Mouse (Mus musculus): ENCODE data around the gene Dclk1. TPM values are rescaled to one million over a fixed set of nuclear protein-coding genes. Genes with fewer than 3 reads are reported as not detected.

The Dclk1 gene
- polyA plus RNA-seq, 1 experiment from 2014 or later, result 253 TPM

DNA sequence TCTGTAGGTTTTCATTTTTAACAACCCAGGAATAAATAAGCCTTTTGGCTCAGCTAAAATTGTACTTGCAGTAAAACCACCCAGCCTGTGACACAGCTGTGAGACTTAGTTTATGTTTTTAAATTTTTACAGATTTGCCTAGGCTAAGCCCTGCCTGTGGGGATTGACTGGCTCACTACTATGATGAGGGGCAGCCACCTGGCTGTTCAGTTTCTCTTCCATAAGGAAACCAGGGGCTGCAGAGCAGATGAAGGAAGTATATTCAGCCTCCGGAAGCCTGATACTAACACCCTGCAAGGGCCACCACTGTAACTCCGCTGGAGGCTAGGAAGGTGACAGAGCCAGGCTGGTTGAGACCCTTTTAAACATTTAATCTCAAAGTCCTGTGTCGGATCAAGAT is 284.3 kb downstream of the Dclk1 start:
- Histone ChIP-seq H3K4me1 (peaks cover 42% of the 10 kb centered on the region), H3K9me3 (no peaks in the 10 kb centered on the region), H3K36me3 (no peaks in the 10 kb centered on the region), H3K4me3 (no peak overlapping the region), H3K27ac (replicated peaks) (no peak overlapping the region), H3K4me2 (replicated peaks) (no peak overlapping the region), H3K27me3 (no peaks in the 10 kb centered on the region), H3K9ac (replicated peaks) (no peak overlapping the region)
- ATAC-seq (replicated peaks), result no peak
- WGBS, result 91% methylated on average over 3 of the region's 3 CpGs

GRCm38 (mm10) chr3:55527566-55527965 is 285.4 kb downstream of the Dclk1 start:
- H3K4me2 ChIP-seq (replicated peaks), result no peak overlapping the region
- no peak overlapping the region for H3K4me3 ChIP-seq
- no peak overlapping the region for H3K9ac ChIP-seq (replicated peaks)
- no peaks in the 10 kb centered on the region for H3K36me3 ChIP-seq
- no peak overlapping the region for H3K27ac ChIP-seq (replicated peaks)
- WGBS, result 3% methylated on average over 1 of the region's 1 CpGs
- no peaks in the 10 kb centered on the region for H3K9me3 ChIP-seq
- no peaks in the 10 kb centered on the region for H3K27me3 ChIP-seq
- H3K4me1 ChIP-seq, result peaks cover 38% of the 10 kb centered on the region
- ATAC-seq (replicated peaks), result no peak

DNA sequence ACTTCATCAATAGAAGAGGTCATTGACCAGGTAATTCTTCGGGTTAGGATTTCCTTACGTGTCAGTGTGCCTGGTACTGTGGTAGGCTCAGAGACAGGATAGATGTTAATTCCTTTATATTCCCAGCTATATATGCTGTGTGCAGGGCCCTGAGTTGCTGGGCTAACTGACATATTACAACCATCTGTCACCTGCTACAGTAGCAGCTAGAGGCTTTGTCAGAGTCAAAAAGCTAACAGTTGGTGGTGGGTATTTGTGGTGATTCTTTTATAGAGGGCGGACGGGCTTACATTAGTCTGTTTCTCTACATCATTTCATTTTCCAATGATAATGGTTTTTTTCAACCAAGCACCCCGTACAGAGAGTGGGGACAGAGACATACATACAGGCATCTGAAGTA is 285.8 kb downstream of the Dclk1 start:
- H3K36me3 ChIP-seq, result no peaks in the 10 kb centered on the region
- no peak overlapping the region for H3K4me3 ChIP-seq
- peaks cover 35% of the 10 kb centered on the region for H3K4me1 ChIP-seq
- H3K4me2 ChIP-seq (replicated peaks), result no peak overlapping the region
- no peak overlapping the region for H3K27ac ChIP-seq (replicated peaks)
- no peak overlapping the region for H3K9ac ChIP-seq (replicated peaks)
- no peak for ATAC-seq (replicated peaks)
- no peaks in the 10 kb centered on the region for H3K27me3 ChIP-seq
- 78% methylated on average over 5 of the region's 5 CpGs for WGBS
- no peaks in the 10 kb centered on the region for H3K9me3 ChIP-seq

GRCm38 (mm10) chr3:55529414-55529813 is 287.2 kb downstream of the Dclk1 start:
- ATAC-seq (replicated peaks), result no peak
- Histone ChIP-seq H3K4me1 (peaks cover 21% of the 10 kb centered on the region), H3K4me3 (no peak overlapping the region), H3K36me3 (peaks cover 5% of the 10 kb centered on the region; the same call in 1 of the 2 replicates), H3K9me3 (no peaks in the 10 kb centered on the region), H3K27me3 (no peaks in the 10 kb centered on the region), H3K27ac (replicated peaks) (no peak overlapping the region), H3K4me2 (replicated peaks) (no peak overlapping the region), H3K9ac (replicated peaks) (no peak overlapping the region)
- WGBS, result 86% methylated on average over 2 of the region's 2 CpGs

DNA sequence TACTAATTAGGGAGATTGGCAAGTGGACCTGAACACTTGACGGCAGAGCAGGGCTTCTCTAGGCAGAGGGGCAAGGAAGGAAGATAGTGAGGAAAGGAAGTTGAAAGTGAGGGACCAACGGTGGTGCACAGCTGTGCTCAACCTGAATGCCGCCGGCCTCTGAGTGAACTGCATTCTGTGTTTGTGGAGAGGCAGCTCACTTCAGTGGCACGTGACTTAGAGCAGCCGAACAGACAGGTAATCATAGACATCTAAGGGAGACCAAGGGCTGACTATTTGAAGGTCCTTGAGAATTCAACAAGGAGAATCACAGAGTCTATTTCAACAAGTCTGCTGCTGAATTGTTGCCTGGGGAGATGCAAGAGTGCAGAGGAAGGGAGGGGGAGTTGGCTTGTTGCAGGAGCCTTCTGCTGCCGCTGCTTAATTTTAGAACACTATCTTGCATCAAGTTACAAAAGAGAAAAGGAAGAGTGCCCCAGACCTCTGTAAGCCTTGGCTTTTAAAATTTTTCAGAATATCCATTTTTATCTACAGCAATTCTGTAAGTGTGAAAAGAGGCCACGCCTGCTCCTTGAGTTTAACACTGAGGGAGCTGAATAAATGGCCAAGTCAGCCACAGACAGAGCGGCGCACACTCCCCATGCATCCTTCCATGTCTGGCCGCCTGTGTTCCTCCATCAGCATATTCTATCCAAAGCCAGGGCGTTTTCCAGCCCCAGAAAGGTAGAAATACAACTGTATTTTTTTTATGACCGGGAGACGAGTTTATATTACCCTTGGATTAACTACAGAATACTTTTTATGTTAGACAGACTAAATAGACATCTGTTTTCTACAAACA is 289.3 kb downstream of the Dclk1 start:
- Histone ChIP-seq H3K4me3 (no peak overlapping the region), H3K27ac (replicated peaks) (no peak overlapping the region)

GRCm38 (mm10) chr3:55532175-55532973 is 290.2 kb downstream of the Dclk1 start:
- H3K4me1 ChIP-seq, result peaks cover 13% of the 10 kb centered on the region; the same call in 1 of the 2 replicates
- H3K4me2 ChIP-seq (replicated peaks), result no peak overlapping the region
- H3K27me3 ChIP-seq, result no peaks in the 10 kb centered on the region
- 64% methylated on average over 17 of the region's 17 CpGs for WGBS
- no peaks in the 10 kb centered on the region for H3K9me3 ChIP-seq
- H3K36me3 ChIP-seq, result peaks cover 9% of the 10 kb centered on the region; the same call in 1 of the 2 replicates
- no peak overlapping the region for H3K27ac ChIP-seq (replicated peaks)
- no peak for ATAC-seq (replicated peaks)
- no peak overlapping the region for H3K9ac ChIP-seq (replicated peaks)
- H3K4me3 ChIP-seq, result no peak overlapping the region

More for the DNA sequence above, 289.3 kb downstream of the Dclk1 start:
- Histone ChIP-seq H3K27me3 (no peaks in the 10 kb centered on the region), H3K4me1 (peaks cover 14% of the 10 kb centered on the region; the same call in 1 of the 2 replicates), H3K9ac (replicated peaks) (no peak overlapping the region), H3K9me3 (no peaks in the 10 kb centered on the region), H3K4me2 (replicated peaks) (no peak overlapping the region), H3K36me3 (peaks cover 9% of the 10 kb centered on the region; the same call in 1 of the 2 replicates)
- ATAC-seq (replicated peaks), result 0 out of 2 replicates have a peak, but pooled peaks have one; percentile 46
- WGBS, result 75% methylated on average over 14 of the region's 14 CpGs

- Histone ChIP-seq H3K4me1 (peaks cover 19% of the 10 kb centered on the region), H3K9me3 (no peaks in the 10 kb centered on the region), H3K36me3 (peaks cover 9% of the 10 kb centered on the region; the same call in 1 of the 2 replicates), H3K4me3 (no peak overlapping the region), H3K4me2 (replicated peaks) (no peak overlapping the region), H3K27me3 (no peaks in the 10 kb centered on the region), H3K27ac (replicated peaks) (no peak overlapping the region), H3K9ac (replicated peaks) (no peak overlapping the region)
- 86% methylated on average over 9 of the region's 9 CpGs for WGBS
- no peak for ATAC-seq (replicated peaks)
Observed at GRCm38 (mm10) chr3:55535591-55536200, 293.5 kb downstream of the Dclk1 start.

- H3K27me3 ChIP-seq, result no peaks in the 10 kb centered on the region
- WGBS, result 73% methylated on average over 6 of the region's 6 CpGs
- no peak for ATAC-seq (replicated peaks)
Observed at GRCm38 (mm10) chr3:55536901-55537300, 294.7 kb downstream of the Dclk1 start.

DNA sequence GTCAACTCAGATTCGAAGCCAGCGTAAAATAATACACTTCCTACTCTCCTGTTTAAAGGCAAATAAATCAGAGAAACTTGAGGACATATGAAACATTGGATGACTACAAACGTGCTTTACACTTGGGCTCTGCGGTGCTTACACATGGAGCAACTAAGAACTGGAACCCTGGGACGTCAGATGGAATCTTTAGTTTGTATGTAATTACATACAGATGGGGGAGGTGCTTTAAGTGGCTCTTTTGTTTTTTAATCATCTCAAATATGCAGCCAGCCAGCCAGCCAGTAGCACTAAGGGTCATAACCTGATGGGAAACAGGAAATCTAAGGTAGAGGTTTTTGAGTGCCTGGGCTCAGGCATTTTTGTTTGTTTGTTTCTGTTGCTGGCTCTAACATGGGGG is 295.6 kb downstream of the Dclk1 start:
- no peak overlapping the region for H3K27ac ChIP-seq (replicated peaks)
- H3K4me1 ChIP-seq, result peaks cover 24% of the 10 kb centered on the region
- peaks cover 9% of the 10 kb centered on the region; the same call in 1 of the 2 replicates for H3K36me3 ChIP-seq
- no peak overlapping the region for H3K9ac ChIP-seq (replicated peaks)
- no peak for ATAC-seq (replicated peaks)
- H3K4me3 ChIP-seq, result no peak overlapping the region
- H3K4me2 ChIP-seq (replicated peaks), result no peak overlapping the region
- whole genome bisulfite sequencing, result 59% methylated on average over 5 of the region's 5 CpGs
- H3K27me3 ChIP-seq, result no peaks in the 10 kb centered on the region
- H3K9me3 ChIP-seq, result no peaks in the 10 kb centered on the region

More at GRCm38 (mm10) chr3:55536901-55537300, 294.7 kb downstream of the Dclk1 start:
- Histone ChIP-seq H3K4me1 (peaks cover 20% of the 10 kb centered on the region), H3K9ac (replicated peaks) (no peak overlapping the region), H3K27ac (replicated peaks) (no peak overlapping the region), H3K36me3 (peaks cover 9% of the 10 kb centered on the region; the same call in 1 of the 2 replicates), H3K9me3 (no peaks in the 10 kb centered on the region), H3K4me3 (no peak overlapping the region), H3K4me2 (replicated peaks) (no peak overlapping the region)

GRCm38 (mm10) chr3:55539400-55539799 is 297.2 kb downstream of the Dclk1 start:
- Histone ChIP-seq H3K27me3 (no peaks in the 10 kb centered on the region), H3K9ac (replicated peaks) (no peak overlapping the region), H3K36me3 (peaks cover 5% of the 10 kb centered on the region; the same call in 1 of the 2 replicates), H3K27ac (replicated peaks) (no peak overlapping the region; the same call in 1 of the 2 replicates), H3K9me3 (no peaks in the 10 kb centered on the region), H3K4me1 (peaks cover 34% of the 10 kb centered on the region), H3K4me2 (replicated peaks) (no peak overlapping the region), H3K4me3 (no peak overlapping the region)
- 57% methylated on average over 4 of the region's 4 CpGs for WGBS
- no peak for ATAC-seq (replicated peaks)

DNA sequence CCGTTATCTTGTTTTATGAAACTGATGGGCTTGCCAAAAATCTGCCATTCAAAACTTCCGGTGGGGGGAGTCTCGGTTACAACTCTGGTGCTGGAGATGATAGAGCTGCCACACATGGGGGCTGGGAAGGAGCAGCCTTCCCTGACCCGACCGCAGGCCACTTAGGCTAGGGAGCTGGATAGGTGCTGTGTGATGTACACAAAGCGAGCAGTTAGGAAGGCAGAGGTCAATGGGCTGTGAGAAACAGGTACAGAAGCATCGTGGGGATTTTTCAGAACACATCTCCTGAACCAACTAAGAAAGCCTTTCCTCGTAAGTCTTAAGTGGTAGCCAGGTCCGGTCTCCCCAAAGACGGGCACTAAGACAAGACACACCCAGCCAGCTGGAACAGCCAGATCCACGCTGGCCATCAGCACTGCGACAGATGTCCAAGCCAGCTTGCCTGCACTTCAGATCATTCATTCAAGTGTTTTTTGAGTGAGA is 297.7 kb downstream of the Dclk1 start:
- peaks cover 34% of the 10 kb centered on the region for H3K4me1 ChIP-seq
- no peaks in the 10 kb centered on the region for H3K27me3 ChIP-seq
- no peak overlapping the region for H3K4me3 ChIP-seq
- no peaks in the 10 kb centered on the region for H3K9me3 ChIP-seq
- peak; percentile 36; the same call in 1 of the 2 replicates for ATAC-seq (replicated peaks)
- H3K9ac ChIP-seq (replicated peaks), result no peak overlapping the region
- 0 out of 2 replicates have a peak, but pooled peaks cover under 1% of the 10 kb centered on the region for H3K36me3 ChIP-seq
- no peak overlapping the region for H3K4me2 ChIP-seq (replicated peaks)
- peak overlapping the region; percentile 44 for H3K27ac ChIP-seq (replicated peaks)
- 57% methylated on average over 12 of the region's 12 CpGs for WGBS
